Mouse (Mus musculus) embryo, embryonic 9.5 days (tissue): ENCODE measurements around the gene Lrrc42.

Experiments
- DNase-seq: peaks from one replicate; pipeline ENCODE4 v3.0.0-alpha.2; 2017; ENCODE audit errors: extremely low spot score

Lrrc42 gene

DNA sequence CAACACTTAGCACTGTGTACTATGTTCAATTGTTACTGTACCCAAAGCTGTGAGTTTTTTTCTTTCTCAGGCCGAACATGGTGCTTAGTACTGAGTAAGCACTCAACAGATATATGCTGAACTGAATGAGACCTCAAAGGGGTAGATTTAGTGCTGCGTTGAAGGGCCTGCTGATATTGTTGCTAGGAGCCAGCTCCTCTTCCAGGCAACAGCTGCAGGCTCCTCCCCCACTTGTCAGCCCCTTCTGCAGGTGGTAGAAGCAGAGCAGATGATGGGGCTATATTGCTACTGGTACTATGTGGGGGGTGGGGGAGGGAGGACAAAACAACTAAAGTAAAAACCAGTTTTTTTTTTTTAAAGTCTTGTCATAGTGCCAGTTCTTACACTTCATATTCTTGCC, 3.9 kb downstream of the Lrrc42 start:
- DNase-seq = no peak

DNA sequence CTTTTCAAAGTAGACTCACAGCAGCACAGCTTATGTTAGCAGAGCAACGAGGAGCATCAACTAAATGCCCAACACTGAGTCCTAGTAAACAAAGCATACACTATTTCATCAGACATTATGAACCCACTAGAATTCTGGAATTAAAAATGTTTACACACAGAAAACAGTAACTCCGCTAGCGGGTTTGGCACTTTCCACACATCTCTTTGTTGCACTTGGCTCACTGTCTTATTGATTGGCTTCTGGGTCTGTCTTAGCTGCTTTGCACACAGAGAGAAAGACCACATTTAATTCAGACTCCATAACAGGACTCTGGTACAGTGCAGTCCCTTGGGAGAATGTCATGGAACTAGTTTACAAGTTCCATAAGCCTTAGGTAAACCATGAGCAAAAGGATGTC, 5.3 kb downstream of the Lrrc42 start:
- DNase-seq = no peak

DNA sequence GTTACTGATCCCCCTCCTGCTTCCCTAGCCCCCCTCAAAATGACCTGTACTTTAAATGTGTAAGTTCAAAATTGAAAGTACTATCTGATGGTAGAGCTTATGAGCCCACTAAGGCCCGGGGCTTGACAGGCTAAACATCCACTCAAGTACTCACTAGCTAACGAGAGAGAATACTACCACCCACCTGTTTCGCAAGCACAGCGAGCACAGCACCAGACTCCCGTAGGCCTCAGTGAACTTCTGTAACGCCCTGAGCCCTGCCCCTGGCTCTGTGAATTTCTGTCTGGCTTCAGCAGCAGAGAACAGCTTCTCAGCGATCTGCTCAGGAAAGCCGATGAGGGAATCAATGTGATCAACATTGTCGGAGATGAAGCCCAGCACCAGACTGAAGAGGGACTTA, 6.2 kb downstream of the Lrrc42 start:
- no peak for DNase-seq

- DNase-seq = no peak
Observed at GRCm38 (mm10) chr4:107246040-107246439, 7.3 kb downstream of the Lrrc42 start.

- DNase-seq = no peak
Observed at GRCm38 (mm10) chr4:107245368-107245767, 8.0 kb downstream of the Lrrc42 start.

DNA sequence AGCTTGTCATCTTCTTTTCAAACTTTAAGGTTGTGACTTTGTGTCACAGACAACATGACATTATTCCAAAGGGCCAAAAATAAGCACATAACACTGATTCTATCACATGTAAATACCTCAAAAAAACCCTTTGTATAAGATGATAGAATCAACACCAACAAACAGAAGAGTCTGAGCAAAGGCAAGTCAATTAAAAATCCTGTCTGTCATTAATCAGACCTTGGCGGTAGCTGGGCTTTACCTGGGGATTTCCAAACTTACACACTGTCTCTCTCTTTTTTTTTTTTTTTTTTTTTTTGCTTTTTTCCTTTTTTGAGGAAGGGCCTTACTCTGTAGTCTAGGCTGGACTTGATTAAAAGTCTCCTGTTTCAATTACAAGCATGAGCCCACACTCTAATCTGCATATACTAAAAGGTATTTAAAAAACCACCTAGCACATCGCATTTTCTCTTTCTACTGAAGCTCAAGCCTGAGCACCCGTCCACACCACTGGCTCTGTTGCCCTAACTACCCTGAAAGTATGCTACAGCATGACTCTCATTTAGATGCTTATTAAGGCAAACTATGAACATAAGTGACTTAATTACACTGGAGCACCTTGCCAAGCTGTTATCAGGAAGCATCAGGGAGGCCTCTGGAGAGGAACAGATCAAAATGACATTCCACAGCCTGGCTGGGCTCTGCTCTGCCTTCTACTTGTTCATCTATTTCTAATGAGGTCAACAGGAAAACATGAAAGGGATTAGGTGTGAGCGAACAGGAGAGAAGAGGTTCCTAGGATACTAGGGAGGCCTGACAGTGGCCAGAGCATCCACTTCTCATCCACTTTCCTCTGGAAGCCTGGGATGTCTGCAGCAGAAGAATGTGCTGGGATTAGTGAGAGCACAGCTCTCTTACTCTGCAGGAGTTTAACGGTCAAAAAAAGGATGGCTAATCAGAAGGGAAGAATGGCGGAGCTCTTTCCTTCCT, 9.7 kb downstream of the Lrrc42 start:
- no peak for DNase-seq

DNA sequence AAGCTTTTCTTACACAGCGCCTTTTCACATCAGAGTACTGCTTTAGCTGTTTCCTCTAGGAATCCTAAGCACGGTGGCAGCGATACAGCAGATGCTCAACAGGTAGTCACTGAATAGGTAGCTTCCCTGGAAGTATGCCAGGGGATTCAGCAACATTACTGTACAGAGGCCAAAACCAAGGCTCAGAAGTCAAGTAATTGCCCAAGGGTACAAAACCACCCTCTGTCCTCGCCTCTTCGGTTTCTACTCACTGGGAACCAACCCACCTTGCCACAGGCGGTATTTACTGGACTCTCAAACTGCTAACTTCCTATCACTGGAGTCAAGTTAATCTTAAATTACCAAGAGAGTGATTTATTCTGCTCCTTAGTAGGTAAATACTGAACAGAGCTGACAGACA, 13.1 kb downstream of the Lrrc42 start:
- no peak for DNase-seq

DNA sequence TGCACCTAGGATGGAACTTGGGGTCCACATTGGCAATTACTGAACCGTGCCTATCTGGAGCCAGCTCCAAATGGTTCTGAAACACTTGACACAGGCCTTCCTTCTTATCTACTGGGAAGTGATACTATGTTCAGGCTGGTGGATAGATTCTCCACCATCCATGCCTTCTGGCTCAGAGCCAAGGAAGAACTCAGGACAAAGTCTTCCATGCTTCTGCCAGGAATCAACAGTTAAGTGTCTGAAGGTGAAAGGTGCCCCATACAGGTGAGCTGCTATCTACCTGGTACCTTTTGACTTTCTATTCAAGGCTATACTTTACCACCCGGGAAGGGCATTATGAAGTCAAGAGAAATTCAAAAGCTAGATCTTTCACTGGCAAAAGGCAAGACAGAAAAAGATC, 15.1 kb downstream of the Lrrc42 start:
- DNase-seq = no peak

DNA sequence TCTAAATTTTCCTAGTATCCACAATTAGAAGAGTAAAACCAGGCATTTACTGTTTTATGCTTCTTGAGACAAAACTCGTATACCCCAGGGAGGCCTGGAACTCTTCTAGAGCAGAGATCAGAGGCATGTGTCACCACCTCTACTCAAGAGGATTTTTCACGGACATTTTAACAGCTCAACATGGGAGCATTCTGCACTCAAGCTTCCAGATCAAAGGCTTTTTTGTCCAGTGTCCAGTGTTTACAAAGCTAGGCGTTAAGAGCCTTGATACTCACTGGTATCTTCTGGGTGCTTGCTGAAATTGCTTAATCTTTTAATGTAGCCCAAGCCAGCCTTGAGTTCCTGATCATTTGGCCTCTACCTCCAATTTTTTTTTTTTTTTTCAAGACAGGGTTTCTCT, 21.1 kb downstream of the Lrrc42 start:
- no peak for DNase-seq

DNA sequence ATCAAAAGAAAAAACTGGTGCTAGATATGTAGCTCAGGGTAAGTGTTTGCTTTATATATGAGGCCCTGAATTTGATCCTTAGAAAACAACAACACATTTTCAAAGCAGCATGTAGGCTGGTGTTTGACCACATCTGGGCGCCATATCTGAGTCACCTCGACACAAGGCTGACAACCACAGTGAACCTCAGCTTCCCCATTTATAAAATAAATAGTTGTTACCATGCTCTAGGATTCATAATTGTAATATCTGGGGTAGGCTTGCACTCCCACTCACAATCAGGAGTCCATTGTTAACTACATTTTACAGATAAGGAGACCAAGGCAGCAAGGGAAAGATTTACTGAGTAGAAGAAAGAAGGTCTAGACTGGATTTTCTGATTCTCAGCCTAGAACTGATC, 27.0 kb downstream of the Lrrc42 start:
- DNase-seq = no peak

DNA sequence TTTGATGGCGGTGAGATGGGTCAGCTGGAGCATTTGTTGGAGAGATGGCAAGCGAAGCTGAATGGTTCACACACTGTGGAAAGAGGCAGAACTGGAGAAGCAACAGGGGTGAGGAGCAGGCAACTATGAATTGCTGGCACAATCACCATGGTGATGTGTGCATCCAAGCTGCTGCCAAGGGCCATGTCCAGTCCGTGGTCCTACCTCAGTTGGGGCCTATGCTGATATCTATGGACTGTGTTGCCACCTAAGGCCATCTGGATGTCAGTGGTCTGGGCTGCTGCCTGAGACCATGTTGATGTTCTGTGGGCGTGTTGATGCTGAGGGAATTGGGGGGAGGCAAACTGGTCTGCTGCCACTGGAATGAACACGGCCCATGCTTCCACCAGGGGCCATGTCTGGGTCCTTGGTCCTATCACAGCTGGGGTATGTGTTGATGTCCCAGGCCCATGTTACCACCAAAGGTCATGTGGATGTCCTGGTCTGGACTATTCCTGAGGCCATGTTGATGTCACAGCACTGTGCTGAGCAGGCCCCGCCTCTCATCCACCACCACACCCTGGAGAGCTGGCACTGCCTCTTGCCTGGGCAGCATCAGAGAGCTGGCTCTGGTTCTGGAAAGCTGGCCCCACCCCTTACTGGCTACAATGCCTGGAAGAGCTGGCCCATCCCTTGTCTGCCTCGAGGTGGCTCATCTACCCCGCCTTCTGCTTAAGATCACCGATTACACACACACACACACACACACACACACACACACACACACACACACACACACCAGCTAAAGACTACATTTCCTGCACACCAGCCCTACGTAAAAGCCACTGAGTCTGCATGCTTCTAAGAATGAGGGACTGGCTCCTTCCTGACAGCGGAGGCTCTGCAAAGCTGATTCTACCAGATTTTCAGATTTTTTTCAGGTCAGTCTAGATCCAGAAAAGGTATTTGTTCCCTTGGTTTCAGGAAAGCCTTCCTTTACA, 29.8 kb downstream of the Lrrc42 start:
- no peak for DNase-seq

DNA sequence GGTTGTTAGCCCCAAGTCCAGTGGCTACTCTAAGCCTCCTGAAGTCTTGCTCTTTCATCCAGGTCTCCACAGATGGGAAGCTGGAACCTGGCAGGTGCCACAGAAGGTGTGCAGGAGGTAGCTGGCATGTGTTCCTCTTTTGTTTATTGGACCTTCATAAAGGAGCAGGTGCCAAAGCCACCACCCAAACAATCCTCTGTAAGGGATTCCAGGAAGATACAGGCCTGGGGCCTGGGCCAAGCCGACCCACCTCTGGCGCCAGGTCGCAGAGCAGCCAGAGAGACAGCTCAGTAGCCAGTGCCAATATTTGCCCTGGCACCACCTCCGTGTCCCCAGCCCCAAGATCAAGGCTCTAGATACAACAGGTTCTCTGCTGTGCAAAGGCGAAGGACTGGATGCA, 31.8 kb downstream of the Lrrc42 start:
- no peak for DNase-seq

- no peak for DNase-seq
Observed at GRCm38 (mm10) chr4:107217574-107217973, 35.8 kb downstream of the Lrrc42 start.

DNA sequence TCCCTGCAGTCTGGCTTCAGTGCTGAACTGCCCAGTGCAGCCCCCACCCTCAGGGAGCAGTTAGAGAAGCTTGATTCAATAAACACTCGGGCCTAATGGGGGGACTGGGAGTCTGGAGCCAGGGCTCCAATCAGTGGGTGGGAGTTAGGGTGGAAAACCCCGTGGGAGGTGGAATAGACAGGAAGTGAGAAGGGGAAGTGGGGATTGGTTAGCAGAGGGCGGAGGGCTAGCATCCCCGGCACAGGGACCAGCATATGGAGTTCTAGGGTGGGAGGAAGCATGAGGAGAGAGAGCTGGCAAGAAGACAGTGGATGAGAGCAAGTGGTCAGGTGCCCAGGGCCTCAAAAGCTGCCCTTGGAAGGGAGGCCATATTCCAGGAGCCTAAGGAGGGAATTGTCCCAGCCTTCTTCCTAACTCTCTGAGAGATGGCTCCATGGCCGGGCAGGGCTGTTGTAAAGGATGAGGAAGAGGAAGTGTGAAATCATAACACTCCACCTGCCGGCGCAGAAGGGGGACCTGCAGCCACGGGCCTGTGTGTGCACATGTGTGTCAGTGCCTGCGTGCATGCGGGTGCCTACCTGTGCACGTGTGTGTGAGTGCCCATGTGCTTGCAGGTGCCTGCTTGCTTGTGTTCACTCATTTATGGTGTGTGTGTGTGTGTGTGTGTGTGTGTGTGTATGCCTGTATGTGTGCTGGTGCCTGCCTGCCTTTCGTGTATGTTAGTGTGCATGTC, 39.9 kb downstream of the Lrrc42 start:
- no peak for DNase-seq

DNA sequence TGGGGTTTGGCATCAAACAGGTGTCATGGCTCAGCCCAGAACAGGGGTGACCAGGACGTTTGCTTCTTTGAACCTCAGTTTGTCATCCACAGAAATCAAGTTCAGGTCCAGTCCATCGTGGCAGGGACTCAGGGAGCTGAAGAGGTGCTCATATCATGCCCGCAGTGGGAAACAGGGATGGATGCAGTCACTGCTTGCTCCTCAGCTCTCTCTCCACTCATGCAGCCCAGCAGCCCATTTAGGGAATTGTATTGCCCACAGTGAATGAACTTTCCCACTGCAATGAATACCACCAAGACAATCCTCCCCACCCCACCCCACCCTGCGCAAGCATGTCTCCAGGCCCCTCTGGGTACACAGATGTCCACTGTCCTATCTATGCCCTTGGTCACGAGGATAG, 41.4 kb downstream of the Lrrc42 start:
- DNase-seq = no peak

DNA sequence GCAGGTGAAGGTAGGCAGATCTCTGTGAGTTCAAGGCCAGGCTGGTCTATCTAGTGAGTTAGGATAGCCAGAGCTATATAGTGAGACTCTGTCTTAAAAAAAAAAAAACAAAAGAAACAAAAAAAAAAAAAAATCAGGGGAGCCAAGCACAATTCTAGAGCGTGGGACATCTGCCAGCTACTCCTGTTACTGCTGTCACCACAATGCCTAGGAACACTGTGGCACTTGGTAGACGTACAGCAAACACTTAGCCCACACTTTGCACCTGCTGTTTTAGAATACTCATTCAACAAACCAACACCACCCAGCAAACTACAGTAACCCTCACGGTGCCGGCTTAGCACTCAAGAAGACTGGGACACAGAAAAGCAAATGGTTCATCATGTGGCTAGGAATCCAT, 41.9 kb downstream of the Lrrc42 start:
- DNase-seq = no peak

GRCm38 (mm10) chr4:107210483-107211097, 42.7 kb downstream of the Lrrc42 start:
- no peak for DNase-seq

GRCm38 (mm10) chr4:107208880-107209279, 44.5 kb downstream of the Lrrc42 start, which contains the start of gene Ldlrad1:
Gene Ldlrad1, plus strand, starts transcription at chr4:107209180.
- no peak for DNase-seq

DNA sequence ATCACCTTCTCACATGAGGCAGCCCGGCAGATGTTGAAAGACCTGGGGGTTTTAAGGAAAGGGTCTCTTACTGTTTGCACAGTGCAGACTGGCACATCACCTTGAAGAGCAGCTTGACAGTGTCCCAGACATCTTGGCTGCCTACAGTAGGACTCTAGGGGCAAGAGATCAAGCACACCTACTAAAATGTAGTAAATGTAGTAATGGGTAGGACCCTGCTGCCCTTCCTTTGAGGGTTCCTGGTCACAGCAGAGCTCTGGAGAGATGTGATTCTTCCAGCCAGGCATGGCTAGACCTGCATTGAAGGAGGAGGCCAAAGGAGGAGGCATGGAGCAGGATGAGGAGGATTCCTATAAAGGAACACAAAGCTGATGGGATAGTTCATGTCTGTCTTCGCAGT, 46.3 kb downstream of the Lrrc42 start:
- no peak for DNase-seq

- no peak for DNase-seq
Observed at GRCm38 (mm10) chr4:107203001-107203400, 50.3 kb downstream of the Lrrc42 start.

DNA sequence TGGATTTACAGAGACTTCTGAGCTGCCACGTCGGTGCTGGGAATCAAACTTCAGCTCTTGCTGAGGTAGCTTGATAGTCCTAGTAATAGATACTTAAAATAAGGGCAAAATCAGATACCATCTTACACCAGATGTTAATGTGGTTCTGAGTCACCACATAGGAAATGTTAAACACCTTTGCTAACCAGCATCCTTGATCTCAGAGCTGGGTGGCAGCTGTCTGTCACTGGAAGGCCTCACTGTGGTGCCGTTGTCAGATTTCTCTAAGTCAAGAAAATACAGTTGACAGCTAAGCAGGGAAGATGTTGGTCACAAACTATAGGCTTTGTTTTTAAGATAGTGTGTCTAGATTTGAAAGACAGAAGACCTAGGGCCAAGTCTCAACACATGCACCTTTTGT, 51.6 kb downstream of the Lrrc42 start:
- DNase-seq = no peak
